Mouse (Mus musculus): ENCODE measurements around the gene Bicra.

Gene Bicra

DNA sequence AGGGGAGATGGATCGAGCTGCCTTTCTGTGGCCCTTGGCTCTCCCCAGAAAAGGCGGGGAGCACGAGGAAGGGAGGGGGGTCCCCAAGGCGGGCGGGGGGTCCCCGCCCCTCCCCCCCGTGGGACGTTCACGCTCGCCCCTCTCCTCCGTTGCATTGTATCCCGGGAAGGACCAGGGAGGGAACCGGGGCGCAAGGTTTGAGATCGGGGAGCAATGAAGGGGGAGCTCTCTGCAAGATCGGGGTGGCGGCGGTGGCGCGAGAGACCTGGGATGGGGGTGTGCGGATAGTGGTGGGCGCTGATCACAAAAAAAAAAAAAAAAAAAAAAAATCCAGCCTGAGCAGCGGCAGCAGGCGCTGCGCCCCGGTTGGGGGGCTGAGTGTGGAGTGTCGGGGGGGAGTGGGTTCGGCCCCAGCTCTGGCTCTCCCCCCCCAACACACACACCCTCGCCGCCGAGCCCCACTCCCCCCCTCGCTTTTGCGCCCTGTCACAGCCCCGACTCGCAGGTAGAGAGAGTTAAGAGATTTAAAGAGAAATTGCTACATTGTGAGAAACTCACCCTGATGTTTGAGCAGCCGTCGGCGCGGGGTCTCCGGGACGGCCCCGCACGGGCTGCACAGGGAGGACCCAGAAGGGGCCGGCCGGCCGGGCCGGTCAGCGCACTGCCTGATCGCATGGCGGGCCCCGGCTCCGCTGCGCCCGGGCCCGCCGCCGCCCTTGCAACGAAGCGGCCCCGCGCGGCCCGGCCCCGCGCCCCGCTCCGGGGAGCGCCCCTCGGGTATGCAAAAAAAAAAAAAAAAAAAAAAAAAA, at the start of gene Bicra:
Gene Bicra (minus strand): TSS at position 584 of the 809 bp plus-strand sequence.
- peak in 1 of 2 experiments; percentile 77 for DNase-seq (ENCODE audit: low spot score in 2 of 2)

DNA sequence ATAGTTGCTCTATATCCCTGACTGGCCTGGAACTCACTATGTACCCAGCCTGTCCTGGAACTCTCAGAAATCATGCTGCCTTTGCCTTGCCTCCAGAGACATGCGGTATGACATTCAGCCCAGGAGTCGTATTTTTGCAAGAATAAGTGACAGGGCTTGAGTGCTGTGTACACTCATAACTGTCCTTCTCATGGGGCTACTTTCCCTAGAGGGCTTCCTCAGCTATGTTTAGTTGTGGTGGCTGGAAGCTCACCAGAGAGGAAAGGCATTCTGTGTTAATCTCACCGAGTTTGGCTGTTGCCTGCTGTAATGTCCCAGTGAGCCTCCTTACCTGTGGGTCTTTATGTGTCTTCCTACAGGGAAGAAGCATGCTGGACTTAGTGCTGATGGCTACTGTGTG, 46.9 kb upstream of the Bicra start:
- DNase-seq (ENCODE audit: low spot score in 2 of 2) = no peak

DNA sequence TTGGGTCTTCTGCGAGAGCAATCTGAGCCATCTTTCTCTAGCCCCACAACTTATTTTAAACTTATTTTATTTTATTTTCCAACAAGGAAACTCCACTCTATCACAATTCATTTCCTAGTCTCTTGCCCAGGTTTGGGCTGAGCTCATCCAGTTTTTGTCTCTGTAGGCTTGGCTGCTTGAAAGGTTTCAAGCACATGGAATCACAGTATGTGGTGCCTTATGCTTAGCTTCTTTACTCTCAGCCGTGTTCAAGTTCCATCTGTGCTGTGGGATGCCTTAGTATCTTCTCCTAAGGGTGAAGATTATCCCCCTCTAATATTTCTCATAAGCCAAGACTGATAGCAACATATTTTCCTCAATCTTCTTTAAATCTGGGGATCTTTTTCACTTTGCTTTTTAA, 39.9 kb upstream of the Bicra start:
- DNase-seq (ENCODE audit: low spot score in 2 of 2) = no peak

DNA sequence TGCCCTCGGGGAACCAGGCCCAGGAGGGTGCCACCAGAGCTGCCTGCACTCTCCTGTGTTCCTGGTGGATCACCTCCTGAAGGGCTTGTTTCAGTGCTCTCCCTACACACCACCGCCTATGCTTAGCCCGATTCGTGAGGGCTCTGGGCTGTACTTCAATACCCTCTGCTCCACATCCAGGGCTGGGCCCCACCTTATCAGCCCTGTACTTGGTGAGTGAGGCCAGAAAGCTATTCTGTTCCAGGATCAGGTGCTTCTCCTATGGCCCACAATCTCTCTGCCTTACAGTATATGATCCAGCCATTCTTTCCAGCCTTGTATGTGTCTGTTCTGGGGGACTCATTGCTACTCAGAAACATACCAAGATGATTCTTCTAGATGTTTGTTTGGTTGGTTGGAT, 35.6 kb upstream of the Bicra start:
- DNase-seq (ENCODE audit: low spot score in 2 of 2) = no peak

DNA sequence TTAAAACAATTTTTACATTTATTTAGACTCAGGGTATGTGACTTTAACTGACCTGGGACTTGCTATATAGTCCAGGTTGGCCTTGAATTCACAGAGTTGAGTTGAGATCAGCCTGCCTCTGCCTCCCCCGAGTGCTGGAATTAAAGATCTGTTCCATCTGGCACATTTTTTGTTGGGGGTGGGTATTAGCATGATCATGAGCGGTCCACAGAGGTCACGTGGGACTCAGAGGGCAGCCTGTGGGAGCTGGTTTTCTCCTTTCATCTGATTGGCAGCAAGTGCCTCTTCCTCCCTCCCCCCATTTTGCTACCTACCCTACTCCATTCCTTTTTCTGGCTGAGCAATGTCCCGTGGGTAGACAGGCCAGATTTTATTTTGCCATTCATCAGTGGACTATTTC, 32.9 kb upstream of the Bicra start:
- DNase-seq (ENCODE audit: low spot score in 2 of 2) = no peak

DNA sequence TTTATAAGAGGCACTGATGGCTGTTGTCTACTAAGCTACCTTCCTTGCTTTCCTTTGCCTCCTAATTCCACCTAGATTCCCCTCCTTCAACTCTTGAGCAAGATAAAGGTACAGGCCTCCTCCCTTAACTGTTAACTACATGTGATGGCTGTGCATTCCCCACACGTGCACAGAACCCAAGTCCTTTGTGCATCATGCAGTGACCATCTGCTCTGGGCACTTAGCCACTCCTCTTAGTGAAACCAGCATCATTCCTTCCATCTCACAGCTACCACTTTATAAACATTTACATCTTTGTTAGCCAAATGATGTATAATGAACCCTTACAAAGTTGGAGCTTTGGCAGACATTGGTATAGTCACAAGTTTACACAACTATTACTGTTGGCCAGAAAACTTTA, 32.2 kb upstream of the Bicra start:
- no peak for DNase-seq (ENCODE audit: low spot score in 2 of 2)

DNA sequence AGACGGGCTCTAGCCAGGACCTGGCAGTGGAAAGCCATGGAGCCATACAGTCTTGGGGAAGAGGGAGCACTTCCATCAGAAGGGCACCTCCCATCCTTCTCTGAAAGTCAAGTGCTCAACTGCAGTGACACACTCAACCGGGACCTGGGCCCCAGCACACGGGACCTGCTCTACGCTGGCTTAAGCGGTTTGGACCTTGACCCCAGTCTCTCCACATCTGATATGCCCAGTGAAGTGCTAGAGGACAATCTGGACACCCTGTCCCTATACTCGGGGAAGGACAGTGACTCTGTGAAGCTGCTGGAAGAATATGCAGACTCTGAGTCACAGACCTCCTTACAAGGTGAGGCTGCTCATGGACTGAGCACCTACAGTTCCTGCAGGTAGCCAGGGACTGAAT, 24.2 kb upstream of the Bicra start:
- DNase-seq (ENCODE audit: low spot score in 2 of 2) = no peak

DNA sequence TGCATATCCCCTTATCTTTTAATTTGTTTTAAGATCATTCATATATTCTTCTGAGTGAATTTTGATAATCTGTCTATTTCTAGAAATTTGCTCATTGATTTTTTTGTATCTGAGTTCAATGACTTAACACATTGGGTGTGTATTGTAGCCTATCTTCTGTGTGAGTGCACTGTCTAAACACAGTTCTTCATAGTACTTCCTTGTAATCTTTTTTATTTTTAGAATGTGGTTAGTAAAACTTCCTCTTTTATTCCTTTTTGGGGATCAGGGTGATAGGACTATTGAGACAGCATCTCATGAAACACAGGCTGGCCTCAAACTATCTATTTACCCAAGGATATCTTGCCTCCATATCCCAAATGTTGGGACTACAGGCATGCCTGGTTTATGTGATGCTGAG, 23.1 kb upstream of the Bicra start:
- no peak for DNase-seq (ENCODE audit: low spot score in 2 of 2)

DNA sequence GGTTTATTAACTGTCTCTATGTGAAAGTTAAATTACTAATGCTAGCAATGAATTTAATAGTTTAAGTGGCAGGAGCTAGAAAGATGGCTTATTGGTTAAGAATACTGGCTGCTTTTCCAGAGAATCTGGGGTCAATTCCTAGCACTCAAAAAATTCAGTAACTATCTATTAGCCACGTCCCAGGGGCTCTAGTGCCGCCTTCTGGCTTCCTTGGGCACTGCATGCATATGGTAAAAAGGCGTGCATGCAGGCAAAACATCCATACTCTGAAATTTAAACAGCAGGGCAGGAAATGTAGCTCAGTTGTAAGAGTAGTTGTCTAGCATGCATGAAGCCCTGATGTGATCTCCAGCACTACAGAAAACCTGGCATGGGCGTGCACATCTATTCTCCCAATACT, 15.8 kb upstream of the Bicra start:
- DNase-seq (ENCODE audit: low spot score in 2 of 2) = no peak

DNA sequence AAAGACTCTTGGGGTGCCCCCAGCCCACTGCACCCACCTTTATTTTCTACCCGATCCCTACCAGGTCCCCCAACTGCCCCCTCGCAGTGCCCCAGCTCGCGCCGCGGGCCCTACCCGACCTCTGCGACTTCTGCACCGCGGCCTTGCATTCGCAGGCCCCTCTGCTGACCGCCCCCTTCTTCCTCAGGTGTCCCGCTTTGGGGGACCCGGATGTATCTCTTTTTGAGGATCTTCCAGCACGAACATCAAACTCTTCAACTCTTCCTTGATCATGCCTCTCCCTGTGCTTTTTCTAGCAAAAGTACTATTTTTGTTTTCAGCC, 14.3 kb upstream of the Bicra start:
- no peak for DNase-seq (ENCODE audit: low spot score in 2 of 2)

DNA sequence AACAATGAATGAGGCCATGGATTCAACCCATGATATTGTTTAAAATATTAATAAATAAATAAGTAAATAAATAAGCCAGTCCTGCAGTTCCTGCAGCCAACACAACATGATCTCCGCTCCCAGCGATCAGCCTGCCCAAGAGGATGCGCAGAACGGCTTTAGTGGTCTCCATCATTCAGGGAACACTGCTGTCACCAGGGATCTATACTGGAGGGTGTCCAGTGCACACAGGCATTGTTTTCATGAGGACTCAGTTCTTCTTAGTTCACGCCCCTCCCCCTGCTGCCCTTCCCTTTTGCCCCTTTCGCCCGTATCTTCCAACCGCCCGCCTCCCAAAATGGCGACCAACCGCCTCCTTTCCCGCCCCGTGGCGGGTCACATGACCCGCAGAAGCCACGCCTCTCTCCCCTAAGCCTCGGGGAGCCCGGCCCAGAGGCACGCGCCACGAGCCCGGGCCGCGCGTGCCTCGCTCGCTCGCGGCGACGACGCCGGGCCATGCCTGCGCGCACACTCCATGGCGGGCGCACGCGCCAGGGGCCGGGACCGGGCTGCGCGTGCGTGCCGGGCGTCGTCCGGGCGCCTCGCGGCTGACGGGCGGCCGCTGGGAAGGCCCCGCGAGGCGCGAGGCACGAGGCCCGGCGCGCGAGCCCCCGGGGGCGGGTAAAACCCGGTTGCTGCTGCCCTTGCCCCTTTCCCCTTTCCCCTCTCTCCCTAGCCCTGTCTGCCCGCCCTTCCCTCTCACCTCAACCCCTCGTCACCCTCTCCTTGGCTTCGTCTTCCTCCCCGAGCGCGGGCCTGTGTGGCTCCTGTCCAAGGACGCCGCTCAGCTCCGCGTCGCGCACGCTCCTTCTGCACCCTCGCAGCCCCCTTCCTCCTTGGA, 13.7 kb upstream of the Bicra start, which contains the start of gene Zfp541:
Gene Zfp541 (plus strand): TSS at position 596 of the 880 bp plus-strand sequence.
- DNase-seq (ENCODE audit: low spot score in 2 of 2) = no peak

DNA sequence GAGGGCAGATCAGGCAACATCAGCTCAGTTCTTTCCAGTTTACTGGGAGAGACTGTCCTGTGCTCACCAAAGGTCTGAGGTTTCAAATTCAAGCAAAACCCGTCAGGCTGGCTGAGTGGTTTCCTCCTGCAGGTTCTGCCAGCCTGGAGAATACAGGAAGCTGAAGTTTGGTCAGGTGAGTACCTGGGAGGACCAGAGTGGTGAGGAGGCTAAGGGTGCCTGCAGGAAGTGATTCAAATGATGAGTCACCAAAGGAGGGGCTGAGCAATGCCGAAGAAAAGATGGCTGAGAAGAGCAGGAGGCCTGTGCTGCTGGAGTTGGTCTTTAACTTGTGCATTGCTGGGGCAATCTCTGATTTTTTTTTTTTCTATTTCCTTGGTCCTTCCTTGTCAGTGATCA, 9.4 kb upstream of the Bicra start:
- no peak for DNase-seq (ENCODE audit: low spot score in 2 of 2)

DNA sequence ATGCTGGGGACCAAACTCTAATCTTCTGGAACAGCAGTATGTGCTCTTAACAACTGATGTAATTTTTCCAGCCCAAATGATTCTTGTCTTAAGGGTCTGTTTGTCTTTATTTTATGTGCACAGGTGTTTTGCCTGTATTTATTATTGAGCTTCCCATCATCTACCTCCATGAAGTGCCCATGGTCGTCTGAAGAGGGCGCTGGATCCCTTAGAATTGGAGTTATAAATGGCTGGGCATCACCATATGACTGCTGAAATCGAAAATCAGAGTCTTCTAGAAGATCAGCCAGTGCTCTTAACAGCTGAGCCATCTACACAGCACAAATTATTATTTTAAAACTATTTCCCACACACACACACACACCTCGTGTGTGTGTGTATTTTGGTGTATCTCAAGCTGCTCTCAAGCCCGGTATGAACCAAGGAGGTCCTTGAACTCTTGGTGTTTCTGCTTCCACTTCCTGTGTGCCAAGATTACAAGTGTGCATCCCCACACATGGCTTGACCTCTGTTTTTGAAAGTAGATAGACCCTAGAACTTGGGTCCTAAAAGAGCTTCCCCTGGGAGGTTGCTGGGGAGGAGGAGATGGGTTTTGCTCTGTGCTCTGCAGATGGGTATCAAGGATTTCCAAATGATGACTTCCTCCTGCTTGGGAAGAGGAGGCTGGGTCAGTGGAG, 8.9 kb upstream of the Bicra start:
- peak in 1 of 2 experiments; percentile 62 for DNase-seq (ENCODE audit: low spot score in 2 of 2)

DNA sequence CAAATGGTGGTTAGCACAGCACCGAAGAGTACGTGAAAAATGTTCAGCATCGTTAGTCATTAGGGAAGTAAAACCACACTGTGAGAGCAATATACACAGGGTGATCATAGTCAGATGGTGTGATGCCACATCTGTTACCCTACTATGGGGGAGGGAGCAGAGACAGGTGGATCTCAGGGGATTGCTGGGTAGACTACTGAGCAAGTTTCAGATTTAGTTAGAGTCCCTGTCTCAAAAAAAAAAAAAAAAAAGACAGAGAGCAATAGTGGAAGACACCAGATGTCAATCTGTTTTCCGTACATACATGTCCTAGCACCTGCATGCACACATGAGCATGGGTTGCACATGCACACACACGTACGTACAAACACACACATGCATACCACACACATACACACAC, 7.9 kb upstream of the Bicra start:
- DNase-seq (ENCODE audit: low spot score in 2 of 2) = no peak

DNA sequence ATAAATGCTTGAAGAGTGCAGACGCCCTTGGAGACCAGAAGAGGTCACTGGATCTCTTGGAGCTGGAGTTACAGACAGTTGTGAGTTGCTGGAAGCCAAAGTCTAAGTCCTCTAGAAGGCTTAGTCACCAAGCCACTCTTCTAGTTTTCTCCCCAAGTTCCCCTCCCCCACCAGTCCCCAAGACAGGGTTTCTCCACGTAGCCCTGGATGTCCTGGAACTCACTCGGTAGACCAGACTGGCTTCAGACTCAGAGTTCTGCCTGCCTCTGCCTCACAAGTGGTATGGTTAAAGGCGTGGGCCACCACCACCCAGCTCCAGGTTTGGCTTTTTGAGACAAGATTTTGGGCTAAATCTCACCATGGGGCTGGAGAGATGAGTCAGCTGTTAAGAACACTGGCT, 7.2 kb upstream of the Bicra start:
- DNase-seq (ENCODE audit: low spot score in 2 of 2) = no peak

DNA sequence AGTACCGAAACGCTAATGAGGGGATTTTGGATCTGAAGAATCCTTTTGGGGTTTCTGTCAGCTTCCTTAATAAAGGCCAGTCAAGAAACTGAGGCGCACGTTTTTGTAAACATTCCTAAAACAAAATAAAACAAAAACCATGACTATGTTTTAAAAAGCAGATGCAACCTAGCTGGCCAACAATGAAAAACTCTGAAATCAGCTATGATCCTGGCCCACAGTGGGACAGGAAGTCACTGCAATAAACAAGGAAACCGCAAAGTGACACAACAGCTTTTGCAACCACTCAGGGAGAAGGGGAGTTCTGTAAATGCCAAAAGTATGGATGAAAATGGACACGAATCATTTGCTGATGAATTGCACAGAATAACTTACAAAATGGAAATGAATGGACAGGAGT, 5.4 kb upstream of the Bicra start:
- DNase-seq (ENCODE audit: low spot score in 2 of 2) = no peak

DNA sequence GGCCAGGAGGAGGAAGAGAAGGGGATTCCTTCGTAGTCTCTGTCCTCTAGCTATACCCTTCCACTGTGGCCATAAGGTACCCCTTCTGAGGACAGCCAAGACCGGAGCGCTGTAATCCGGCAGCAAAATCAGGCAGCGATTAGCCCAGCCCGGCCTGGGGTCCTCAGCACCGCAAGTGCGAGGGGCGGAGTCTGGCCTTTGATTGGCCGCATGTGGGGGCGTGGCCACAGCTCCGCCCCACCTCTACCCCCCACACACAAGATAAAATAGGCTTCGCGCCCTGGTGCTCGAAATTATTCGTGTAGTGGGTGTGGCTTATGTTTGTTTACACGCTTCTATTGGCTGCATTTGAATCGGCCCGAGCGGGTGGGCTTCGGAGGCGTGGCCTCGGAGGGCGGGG, 5.0 kb upstream of the Bicra start:
- peak; percentile 90 to 91 for DNase-seq (ENCODE audit: low spot score in 2 of 2)

DNA sequence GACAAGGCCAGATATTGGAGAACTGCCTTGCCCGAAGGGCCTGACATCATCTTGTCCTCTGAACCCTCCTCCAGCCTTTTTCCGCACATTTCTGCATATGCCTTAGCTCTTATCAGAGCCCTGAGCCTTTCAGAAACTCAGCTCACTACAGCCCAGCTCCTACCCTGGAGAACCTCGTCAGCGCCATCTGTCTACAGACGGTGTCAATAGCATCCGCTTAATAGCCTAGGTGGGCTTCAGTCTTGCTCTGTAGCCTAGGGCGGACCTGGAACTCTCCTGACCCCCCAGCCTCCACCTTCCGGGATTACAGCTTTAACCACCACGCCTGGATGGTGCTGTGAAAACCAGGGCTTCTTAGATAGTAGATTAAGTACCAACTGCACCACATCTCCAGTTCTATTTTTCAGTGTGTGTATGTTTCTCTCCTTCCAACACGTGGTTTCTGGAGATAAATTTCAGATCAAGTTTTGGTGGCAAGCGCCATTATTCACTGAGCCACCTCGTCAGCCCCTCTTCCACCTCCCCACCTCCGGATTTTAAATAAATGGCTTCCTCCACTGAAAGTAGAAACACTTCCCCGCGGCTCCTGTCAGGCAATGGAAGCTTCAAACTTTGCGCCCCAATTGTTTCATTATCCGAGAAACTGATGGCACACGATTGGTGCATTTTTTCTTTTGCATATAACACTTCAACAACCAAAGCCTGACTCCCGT, 4.3 kb upstream of the Bicra start:
- peak in 1 of 2 experiments; percentile 78 for DNase-seq (ENCODE audit: low spot score in 2 of 2)

DNA sequence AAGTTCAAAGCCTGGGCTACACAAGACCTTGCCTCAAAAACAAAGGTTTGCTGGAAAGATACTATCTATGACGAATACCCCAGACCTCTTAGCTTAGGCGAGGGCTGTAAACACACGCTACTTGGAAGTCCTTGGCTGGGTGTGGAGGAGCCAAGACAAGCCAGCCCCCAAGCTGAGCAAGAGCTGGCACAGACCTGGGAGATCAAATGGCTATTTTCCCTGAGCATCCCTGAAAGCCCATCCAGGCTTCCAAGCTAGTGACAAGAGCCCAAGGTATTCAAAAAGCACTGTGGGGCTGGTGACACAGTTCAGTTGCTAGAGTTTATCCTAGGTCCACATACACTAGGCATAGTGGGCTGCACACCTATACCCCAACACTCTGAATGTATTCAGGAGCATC, 2.9 kb upstream of the Bicra start:
- DNase-seq (ENCODE audit: low spot score in 2 of 2) = no peak

DNA sequence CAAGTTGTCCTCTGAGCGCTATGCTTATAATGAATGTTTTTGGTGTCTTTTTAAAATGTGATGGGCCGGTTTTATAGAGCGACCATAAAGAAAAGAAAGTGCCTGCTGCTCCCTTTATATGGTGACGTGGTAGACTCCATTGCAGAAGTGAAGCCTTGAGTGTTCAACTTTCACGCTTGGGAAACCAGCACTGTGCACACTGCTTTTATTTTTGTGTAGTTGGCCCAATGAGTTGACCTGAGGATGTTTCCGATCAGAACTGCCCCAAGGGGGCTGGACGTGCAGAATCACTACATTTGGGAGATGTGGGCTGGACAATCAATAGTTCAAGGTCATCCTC, 1.8 kb upstream of the Bicra start:
- DNase-seq (ENCODE audit: low spot score in 2 of 2) = no peak

DNA sequence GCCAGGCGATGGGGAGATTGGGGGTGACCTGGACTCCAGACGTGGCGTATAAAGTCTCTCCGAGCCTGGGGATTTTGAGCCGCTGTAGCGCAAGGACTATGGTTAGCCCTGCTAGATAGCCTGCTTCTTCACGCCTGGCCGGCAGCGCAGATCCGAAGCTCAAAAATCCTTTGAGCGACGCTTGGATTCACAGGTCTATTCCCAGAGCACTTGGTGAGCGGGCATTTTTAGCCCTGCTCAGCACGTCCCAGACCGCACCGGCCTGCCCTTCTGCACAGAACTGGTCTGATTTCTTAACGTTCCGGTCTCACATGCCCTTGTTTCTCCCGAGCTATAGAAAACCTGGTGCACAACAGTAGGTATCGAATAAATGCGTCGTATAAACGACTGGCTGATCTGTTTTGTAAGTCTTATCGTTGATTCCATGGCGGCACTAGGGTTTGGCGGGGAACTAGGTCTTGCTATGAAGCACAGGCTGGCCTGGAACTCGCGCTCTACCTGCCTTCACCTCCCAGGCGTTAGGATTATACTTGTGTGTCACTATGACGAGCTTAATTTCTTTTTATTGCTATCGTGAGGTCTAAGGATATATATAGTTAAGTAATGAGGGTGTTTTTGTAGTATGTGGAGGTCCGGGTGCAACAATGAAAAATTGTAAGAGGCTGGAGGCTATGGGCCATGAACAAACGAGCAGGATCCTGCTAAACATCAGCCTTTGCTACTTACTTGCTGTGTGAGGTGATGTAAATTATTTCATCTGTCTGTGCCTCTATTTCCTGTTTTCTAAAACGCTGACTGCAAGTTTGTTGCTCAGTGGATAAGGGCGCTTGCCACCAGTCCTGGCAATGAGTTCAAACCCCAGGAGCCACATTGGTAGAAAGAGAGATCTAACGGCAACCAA, 1.2 kb upstream of the Bicra start:
- no peak for DNase-seq (ENCODE audit: low spot score in 2 of 2)
